Mouse (Mus musculus): ENCODE results near the gene Zfand3.

Gene Zfand3

DNA sequence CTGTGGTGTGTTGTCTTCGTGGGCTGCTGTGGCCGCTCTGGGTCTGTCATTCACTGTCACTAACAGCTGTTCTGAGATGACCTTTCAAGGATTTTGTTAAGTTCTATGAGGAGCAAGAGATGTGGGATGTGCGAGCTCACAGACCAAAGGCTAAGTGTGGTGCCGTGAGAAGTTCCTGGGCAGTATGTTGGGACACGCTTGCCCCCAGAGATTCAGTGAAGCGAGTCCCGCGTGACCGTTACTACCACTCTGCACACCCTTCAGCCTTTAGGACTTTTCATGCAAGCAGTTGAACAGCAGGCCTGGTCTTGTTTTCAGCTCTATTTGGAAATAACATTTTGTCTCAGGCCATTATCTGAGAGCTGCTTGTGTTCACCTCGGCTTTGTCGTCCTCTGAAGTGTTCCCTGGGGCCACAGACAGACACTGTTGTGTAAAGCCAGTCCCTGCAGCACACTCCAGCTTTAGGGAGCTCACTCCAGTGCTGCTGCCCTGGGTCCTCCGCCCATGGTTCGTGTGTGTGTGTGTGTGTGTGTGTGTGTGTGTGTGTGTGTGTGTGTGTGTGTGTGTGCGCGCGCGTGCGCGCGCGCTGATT lies 191.2 kb downstream of the Zfand3 start:
- peak in 1 of 2 experiments; percentile 8 for DNase-seq

DNA sequence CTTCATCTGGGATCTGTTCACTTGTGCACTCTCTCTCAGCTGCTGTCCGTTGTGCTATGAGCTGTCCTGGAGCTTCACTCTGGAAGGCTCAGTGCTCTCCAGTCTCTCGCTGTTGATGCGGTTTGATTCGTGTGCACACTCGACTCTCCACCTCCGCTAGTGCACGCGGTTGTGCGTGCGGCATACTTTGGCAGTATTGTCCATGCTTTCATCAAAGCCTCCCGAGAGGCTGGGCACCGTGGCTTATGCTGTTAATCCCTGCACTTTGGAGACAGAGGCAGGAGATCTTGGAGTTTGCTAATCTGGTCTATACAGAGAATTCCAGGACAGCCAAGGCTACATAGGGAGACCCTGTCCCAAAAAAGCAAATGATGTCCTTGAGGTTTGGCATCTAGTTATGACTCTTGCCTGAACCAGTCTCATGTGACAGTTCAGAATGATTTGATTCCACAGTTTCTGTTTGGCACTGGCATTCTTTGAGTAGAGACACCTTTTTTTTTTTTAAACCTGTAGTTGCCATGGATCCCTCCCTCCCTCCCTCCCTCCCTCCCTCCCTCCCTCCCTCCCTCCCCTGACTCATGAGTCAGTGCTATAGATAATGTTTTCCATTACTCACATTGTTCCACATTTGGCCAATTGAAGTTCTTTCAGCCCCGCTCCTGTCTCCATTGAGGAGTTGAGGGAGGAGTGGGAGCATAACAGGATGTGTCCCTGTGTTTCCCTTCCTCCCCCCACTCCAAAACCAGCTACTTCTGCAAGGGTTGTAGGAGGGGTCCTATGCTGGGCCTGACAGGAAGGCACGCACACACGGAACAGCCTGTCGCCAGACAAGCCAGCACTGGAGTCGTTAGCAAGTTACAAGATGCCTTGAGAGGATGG lies 192.1 kb downstream of the Zfand3 start:
- DNase-seq: peak; percentile 18 to 24

DNA sequence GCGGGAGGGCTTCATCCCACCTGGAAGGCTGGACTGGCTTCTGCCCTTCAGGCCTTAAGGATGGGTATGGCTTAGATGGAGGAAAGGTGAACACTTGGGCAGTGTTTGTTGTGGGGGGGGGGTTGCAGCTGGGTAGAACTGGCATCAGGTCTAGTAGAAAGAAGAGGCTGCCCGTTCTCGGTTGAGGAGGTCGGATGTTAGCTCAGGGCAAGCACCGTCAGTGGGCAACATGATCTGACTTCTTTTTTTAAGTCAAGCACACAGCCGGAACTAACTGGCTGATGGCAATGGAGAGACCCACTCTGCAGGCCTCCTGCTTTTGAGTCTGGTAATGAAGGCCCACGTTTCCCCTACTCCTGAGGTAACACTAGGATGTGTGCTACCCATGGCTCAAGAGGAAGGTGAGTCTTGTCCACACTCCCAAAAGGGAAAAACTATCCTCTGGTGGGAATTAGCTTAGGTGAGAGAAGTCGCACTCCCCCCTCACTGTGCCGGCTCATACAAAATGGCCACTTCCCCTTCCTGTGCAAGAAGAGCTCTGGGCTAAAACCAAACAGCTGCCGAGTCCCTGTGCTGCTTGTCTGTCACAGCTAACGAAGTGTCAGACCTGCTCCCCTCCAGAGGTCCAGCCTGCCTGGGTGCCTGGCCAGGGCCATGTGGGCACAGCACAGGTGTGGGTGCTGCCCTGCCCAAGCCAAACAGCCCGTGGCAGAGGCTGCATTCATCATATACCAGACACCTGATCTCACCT lies 192.9 kb downstream of the Zfand3 start:
- peak; percentile 15 to 19 for DNase-seq

DNA sequence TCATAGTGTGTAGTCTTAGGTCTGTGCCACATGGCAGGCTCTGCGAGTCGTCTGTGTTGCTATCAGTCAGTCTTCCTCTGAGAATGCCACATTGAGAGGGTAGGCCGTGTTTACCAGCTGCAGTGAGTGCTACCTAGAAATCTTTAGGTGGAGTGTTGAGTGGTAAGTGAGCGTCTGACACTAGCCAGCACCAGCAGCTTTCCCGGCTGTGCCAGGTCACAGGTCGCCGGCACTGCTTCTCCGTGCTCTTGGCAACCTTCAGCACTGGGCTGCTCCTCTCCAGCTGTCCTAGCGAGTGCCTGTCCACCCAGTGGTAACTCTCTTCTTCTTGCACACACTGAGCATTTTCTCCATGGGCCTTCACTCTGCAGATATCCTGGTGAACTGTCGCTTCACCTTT lies 193.9 kb downstream of the Zfand3 start:
- peak in 1 of 2 experiments; percentile 37 for DNase-seq

DNA sequence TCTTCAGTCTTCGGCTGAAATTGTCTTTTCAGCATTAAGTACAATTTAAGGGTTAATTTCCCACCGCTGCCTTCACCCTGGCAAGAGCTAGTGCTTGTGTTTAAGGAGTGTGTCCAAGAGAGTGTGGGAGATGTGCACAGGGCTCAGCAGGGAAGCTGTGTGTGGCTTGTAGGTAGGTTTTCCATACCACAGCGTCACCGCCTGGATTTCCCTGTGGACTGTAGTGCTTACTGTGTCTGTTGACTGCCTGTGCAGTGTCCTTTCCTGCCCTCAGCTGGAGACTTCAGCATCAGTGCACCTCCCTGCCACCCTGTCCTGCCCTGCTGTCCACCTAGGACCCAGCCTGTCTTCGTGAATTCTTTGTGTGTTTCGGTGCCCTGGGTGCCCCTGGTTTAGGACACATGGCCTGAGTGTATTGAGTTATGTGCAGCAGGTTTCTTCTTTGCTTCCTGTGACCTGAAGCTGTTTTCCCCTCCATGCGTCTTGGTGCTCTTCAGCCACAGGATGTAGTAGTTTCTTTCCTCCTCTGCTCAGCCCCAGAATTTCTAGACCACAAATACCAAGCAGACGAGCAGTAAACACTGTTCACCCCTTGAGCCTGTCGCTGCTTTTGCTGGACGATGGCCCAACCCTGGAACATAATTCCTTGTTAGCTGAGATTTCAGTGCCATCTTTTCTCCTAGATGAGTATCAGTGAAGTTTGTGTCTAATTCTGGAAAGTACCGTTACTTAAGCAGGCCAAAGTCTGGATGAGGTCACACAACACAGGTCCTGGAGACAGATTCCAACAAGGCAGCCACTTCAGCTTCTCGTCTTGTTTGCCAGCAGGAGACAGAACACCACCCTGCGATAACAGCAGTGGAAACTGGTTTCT lies 195.1 kb downstream of the Zfand3 start:
- no peak for DNase-seq

DNA sequence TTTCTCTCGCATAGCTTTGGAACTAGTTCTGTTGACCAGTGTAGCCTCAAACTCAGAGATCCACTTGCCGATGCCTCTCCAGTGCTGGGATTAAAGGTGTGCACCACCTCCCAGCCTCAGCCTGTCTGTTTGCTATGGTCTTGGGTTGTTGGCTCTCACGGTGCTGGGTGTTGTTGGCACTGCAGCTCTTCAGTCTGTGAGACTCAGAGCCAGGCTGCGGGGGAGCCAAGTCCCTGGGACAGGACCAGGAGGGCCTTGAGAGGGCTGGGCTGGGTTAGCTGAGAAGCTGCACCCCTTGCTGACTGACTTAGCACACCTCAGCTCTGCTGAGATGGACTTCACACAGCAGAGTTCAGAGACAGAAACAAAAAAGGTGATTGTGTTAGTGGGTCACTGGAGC lies 195.8 kb downstream of the Zfand3 start:
- DNase-seq: peak; percentile 64 to 66

DNA sequence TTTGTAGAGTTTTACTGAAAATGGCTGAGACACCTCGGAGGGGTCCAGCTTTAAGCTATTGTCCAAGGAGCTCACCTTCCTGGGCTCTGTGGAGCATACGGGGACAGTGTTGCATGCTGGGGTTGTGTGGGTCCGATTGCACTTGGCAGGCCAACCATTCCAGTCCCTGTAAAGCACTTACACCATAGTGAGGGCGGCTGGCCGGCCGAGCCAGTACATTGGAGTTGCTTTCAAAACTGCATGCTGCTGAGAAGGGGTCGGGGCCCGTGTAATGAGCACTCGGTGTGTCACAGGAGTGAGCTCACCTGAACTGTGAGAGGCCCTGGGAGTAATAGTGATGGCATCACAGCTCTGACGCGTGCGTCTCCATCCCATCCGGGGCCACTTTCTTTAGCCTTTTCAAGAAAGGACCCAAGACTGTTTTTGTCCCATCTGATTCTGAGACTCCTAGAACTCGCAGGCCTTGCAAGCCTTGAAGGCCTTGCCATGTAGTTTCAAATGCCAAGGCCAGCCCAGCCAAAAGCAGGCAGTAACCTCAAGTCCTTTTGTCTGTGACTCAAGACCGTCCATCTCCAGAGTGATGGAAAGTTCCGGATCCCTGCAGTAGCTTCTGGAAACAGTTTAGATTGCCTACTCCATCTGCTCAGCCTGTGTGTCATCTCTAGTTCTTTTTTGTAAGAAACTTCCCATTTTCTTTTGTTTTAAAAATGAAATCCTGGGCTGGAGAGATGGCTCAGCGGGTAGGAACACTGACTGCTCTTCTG lies 200.7 kb downstream of the Zfand3 start:
- no peak for DNase-seq

DNA sequence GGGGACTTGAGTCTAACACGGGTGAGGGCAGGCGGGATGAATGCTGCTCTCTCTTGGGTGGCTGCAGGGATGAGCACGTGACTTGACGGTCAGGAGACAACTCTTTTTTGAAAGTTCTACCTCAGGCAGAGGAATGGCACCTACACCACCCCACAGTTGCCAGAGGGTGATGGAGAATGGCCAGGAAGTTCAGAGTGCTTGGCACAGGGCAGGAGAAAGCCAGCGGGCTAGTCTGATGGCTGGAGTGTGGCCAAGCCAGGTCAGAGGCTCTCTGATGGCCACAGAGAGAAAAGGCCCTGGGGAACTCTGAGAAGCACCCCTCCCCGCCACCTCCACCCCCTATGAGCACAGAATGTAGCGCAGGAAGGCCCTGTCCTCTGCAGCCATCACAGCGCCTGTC lies 205.7 kb downstream of the Zfand3 start:
- DNase-seq: peak; percentile 59 to 71

DNA sequence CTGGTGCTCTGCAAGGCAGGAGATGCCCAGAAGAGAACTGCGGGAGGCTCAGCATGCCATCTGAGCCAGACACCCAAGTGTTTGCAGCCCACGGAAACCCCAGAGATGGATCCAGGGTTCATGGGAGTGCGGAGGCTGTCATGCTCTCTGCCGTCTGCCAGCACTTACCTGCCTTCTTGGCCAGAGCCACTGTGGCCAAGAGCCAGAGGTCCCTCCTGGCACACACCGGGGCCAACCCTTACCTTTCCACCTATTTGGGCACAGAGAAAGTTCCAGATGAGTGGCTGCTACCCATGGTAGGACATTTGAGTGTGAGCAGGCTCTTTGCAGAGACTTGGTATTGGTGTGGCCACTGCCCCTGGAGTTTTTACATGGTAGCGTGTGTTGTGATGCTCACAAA lies 206.4 kb downstream of the Zfand3 start:
- peak; percentile 80 to 85 for DNase-seq

DNA sequence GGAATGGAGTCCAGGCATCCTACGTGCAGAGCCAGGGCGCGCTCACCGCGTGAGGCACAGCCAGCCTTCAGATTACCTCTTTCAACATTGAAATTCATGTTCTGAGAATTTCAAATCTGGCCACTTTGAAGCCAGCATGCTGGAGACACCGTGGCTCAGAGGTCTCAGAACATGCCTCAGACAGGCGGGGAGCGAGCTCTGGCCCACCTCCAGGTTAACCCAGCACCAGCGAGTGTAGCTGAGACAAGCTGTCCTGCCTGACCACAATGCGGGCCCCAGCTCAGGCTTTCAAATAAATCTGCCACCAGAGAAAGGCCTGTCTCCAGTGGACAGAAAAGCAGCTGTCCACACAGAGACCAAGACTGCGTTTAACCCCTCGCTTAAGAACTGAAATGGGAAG lies 208.1 kb downstream of the Zfand3 start:
- peak; percentile 68 to 79 for DNase-seq

DNA sequence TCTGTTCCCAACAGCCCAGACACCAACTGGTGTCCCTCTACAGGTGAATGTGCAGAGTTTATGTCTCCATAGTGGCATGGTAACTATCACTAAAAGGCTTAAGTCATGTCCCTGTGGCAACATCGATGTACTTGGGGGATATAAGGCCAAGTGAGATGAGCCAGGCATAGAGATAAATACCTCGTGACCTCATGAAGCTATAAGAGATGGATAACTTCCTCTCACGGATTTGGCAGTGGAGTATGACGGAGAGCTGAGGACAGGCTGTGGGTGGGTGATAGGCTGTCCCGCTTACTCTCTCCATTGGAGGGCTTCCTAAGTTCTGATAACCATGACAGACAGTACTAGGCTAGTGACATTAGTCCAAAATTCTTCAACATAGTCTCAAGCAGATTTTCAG lies 208.8 kb downstream of the Zfand3 start:
- DNase-seq: no peak

DNA sequence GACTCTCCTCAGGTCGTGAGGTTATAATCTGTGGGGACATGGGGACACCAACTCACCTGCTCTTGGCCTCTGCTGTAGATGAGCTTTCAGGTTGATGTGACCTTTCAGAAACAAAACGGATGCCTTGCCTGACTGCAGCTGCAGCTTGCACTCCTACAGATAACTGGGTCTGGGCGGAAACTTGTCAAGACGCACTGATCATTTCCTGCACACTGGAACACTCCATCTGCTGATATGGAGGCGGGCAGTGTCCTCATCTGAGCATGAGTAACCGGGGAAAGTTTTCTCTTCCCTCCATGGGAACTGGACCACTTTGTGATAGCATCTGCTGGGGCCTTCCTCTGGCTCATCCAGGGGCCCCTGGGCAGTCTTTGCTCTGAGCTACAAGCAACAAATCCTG lies 209.9 kb downstream of the Zfand3 start:
- no peak for DNase-seq

DNA sequence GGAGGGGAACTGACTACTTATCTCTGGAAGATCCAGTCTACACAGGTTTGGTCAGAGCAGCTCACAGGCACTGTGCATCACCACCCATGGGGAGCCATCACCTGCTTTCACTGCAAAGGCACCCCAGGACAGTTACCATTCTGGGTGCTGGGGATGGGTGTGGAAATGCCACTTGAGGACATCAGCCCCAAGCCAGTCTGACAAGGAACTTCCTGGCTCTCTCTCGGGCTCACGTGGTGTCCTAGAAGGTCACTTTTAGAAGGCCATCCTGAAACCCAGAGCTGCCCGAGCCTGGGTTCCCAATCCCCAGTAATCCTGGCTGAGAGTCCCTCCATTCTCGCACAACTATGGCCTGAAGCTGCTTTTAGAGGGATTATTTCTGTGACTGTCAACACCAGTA lies 211.2 kb downstream of the Zfand3 start:
- no peak for DNase-seq

DNA sequence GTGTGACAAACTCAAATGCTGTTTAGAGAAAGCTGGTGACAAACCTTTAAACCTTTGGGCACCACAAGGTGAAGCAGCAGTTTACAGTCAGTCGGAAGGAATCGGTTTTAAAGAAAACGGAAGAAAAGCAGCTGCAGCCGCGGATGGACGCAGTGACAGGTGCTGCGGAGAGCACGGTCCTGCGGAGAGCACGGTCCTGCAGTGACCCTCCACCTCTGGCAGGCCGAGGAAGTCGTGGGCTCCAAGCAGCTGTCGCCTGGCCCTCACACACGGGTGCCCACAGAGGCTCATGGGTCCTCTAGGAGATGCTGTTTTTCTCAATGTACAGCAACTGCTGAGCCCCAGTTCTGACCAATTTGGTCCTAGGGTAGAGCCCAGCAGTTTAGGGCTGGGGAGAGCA lies 217.1 kb downstream of the Zfand3 start:
- DNase-seq: no peak

DNA sequence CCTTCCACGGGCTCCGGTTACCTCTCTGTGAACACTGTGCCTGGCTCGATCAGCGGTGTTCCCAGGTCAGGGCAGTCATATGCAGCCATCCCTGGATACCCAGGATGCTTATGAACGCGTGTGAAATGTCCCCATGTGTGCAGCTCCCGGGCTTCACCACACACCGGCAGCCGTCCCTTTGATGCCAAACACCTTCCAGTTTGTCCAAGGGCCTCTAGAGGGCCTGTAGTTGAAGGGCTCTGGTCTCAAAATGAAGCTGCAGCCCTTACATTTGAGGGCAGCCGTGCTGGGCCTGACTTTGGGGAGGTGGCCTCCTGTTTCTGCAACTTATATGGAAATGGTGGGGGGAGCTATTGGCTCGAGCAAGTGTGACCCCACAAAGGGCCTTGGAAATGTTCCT lies 217.8 kb downstream of the Zfand3 start:
- DNase-seq: no peak

DNA sequence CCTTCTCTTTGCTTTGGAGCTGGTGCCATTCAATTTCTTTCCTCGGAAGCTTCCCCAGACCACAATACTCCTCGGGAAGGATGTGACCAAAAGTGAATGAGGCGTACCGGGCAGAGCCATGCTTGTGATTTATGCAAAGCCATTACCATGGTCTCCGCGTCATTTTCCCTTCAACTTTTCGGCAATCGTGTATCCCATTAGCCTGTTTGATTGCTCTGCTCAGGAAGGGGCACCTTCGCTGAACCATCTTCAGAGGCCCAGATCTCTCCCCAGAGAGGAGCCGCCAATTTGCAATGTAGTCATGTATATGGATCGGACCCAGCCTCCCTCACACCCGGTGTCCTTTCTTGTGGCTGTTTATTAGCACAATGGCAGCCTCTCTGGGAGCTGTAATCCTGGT lies 218.3 kb downstream of the Zfand3 start:
- DNase-seq: no peak

DNA sequence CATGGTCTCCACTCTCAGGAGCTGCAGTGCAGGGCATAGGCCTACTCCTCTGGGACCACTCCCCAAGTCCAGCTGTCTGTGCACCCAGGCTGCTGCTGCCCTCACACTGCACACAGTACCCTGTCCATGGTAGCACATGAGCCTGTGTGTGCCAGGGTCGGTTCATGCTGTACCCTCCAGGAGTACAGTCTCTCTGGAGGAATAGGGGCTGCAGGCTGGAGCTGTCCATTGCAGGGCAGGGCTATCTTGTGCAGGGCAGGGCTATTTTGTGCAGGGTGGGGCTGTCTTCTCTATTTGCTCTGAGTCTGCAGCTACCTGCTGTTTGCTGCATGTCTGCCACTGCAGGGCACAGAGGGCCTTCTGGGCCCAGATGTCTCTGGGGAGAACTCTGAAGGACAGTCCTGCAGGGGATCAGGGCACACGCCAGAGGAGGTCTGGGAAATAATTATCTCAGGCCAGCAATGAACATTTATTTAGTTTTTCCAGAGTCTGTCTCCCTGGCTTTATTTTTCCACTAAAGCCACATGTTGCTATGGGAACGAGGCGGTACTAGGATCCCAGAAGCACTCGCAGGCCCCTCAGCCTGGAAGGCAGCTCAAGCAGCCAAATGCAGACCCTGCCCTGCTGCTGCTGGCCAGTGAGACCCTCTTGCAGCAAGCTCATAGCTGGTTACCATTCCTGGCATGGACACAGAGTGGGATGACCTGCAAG lies 220.7 kb downstream of the Zfand3 start:
- DNase-seq: no peak

DNA sequence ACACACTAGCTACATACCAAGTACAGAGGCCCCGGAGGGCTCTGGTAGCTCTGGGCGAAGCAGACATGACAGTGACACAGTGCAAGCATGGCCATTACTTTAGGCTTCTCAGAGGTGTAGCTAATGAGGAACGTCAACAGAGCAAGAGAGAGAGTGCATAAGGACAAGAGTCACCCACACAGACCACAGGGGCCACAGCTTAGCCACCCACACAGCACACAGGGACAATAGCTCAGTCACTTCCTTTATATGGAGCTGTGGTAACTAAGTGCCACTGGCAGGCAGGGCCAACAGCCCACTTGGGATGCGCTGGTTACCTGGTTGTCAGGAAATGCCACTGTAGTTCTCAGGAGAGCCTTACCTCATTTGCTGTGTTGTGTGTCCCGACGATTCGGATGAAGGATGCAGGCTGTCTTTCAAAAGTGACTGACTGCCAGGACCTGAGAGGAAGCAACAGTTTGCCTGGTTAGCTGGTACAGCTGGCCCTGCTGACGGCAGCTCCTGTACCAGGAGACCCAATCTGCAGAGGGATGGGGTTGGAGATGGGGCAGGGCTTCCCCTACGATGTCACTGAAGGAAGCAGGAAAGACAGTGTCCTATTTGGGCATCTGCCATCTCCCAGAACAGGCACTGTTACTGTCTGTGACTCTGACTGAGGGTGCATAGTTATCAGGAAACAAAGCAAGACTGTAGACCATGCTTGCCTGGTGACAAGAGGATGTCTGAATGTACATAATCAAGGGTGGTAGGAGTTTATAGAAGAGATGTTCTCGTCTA lies 224.1 kb downstream of the Zfand3 start:
- DNase-seq: no peak

DNA sequence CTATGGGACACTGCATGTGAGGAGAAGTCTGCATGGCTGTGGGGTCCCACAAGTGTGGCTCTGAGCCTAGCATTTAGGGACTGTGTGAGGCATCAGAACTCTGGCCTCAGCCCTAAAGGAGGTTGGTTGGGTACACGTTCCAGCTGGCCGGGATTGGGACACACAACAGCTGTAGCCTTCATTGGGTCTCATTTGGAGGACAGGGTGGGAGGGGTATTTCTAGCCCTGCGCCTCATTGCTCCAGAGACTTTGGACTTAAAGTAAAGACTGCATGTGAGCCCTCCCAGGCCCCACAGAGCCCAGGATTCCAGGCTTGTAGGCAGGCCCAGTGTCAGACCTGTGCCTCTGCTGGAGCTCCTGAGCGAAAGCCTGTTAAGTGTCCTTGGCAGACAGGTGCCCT lies 225.9 kb downstream of the Zfand3 start:
- DNase-seq: no peak

DNA sequence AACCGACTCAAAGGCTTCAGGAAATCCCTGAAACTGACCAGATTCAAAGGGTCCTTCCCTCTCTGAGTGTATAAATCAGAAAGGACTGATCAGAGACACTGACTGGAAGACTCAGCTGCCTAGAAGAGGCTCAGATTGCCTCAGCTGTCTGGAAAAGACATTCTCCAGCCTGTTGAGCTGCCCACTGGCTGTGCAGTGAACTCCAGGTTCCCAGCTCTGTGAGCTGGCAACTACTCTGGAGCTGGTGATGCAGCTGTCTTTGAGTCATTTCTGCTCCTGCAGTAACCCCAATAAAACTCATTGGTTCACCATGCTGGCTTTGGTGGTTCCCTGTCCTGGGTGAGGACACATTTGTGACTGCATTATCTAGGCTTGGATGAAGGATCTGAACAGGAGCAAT lies 226.9 kb downstream of the Zfand3 start:
- DNase-seq: no peak
